Mouse (Mus musculus) ES-Bruce4 (cell line): ENCODE measurements at regions not wholly inside any gene's neighbourhood (a gene's known extent, or its start where the extent isn't known, plus 50 kb on each side); places are given as distances from the start of the nearest gene placed in this dataset.

ENCODE experiments used
- CTCF ChIP-seq: IDR thresholded peaks from one replicate; pipeline ENCODE4 v1.8.1; 2011; ENCODE audit warnings: low read depth, low read length
- EP300 ChIP-seq: IDR thresholded peaks from 2 replicates; pipeline ENCODE4 v1.6.1; 2011; ENCODE audit warnings: low read depth, low read length; ENCODE audit not compliant: insufficient read depth
- POLR2A ChIP-seq: IDR thresholded peaks from one replicate; pipeline ENCODE4 v1.8.1; 2011; ENCODE audit warnings: low read length; ENCODE audit not compliant: insufficient read depth

DNA sequence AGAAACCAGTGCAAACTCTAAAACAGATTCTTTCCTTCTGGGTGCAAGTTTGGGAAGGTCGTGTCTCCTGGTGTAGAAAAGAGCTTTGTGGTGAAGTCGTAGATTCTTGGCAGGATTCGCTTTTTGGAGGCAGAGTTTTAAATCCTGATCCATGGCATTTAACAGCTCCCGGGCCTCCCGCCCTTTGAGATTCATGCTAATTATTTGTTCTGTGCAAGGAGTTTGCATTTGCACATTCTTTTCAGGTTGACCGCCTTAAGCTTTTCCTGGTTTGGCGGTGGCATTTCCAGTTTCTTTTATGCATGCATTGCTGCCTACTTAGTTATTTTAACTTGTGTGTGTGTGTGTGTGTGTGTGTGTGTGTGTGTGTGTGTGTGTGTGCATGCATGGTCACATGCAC, 126.9 kb upstream of the A230072I06Rik start:
- TF ChIP-seq POLR2A (no peak), CTCF (no peak), EP300 (no peak)
